8 mouse cellular contexts compared by ENCODE assay signal in the genomic region with DNA sequence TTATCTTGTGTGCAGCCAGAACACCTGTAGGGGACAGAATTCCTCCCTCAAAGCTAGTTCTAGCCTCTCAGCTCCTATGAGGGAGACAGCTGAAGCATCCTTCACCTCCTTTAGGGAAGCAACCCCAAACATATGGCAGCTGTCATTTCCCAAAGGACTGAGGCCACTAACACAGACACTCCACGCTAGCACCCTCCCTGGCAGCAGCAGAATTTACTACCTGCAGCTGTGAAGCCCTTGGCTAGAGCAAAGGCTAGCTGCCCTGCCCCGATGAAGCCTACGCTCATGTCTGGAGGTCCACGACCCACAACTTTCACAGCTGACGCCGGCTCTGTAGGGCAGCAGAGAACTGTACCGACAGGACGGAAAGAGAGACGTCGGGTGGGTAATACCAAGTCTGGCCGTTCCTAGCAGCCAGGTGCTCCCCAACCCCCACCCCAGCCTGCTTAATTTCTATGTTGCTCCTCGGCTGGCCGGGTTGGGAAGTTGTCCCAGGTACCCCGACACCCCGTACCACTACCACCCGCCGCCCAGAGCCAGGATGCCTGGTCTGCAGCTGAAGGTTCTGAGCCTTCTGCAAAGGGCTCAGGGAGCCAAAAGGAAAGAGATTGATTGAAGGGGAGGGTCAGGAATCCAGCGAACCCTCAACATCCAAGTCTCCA. TPM values are rescaled to one million over a fixed set of nuclear protein-coding genes. Genes with fewer than 3 reads are reported as not detected.
DNase-seq lines count a peak whose midpoint lies in the region; ATAC-seq lines count a peak whose summit lies in the region.

No protein-coding gene starts in this region.

- in situ Hi-C loops in ES-E14 (cut with MboI; ENCODE audit: low sequenced_read_pairs in 2 of 2, unreplicated experiment in 2 of 2), result no loop called here

- peak overlapping the region; percentile 93 for H3K4me2 ChIP-seq in heart, embryonic 15.5 days
- H3K4me2 ChIP-seq in forebrain, embryonic 11.5 days (ENCODE audit: low read depth, low read length, severe bottlenecking), result peak overlapping the region; percentile 78
- H3K4me2 ChIP-seq in liver, embryonic 11.5 days, result peak overlapping the region; percentile 81
- peak overlapping the region; percentile 88 for H3K4me2 ChIP-seq in stomach, embryonic 15.5 days

- peak overlapping the region; percentile 70 for H3K9ac ChIP-seq in heart, embryonic 15.5 days
- H3K9ac ChIP-seq in ES-E14 (ENCODE audit: insufficient read depth, low read depth, low read length, poor library complexity, severe bottlenecking), result peak overlapping the region; percentile 81
- H3K9ac ChIP-seq in forebrain, embryonic 11.5 days (ENCODE audit: low read length), result peak overlapping the region; percentile 79
- H3K9ac ChIP-seq in liver, embryonic 11.5 days (ENCODE audit: low read depth, low read length), result peak overlapping the region; percentile 56
- H3K9ac ChIP-seq in stomach, embryonic 15.5 days, result peak overlapping the region; percentile 35; the same call in 1 of the 2 replicates

- DNase-seq in heart, postnatal 25 days (ENCODE audit: low spot score), result no peak
- DNase-seq in ES-E14 (ENCODE audit: low read depth, low spot score) (no peak), adipocyte (ENCODE audit: low spot score) (no peak)
- no peak for DNase-seq in forebrain, embryonic 11.5 days (ENCODE audit: low spot score)
- no peak for DNase-seq in liver, embryonic 11.5 days (ENCODE audit: low spot score)
- no peak for DNase-seq in cerebellum, postnatal 4 days (ENCODE audit: low spot score in 2 of 2)

- no peaks in the 10 kb centered on the region for H3K36me3 ChIP-seq in heart, embryonic 15.5 days
- H3K36me3 ChIP-seq in ES-E14 (ENCODE audit: control insufficient read depth, insufficient read depth, low read length, poor library complexity, severe bottlenecking), result peaks cover 3% of the 10 kb centered on the region; the same call in 1 of the 2 replicates
- no peaks in the 10 kb centered on the region for H3K36me3 ChIP-seq in forebrain, embryonic 11.5 days (ENCODE audit: control insufficient read depth, insufficient read depth, low read length)
- no peaks in the 10 kb centered on the region for H3K36me3 ChIP-seq in liver, embryonic 11.5 days (ENCODE audit: control insufficient read depth, insufficient read depth, low read length)
- no peaks in the 10 kb centered on the region for H3K36me3 ChIP-seq in stomach, embryonic 15.5 days

- WGBS in heart, embryonic 15.5 days, result under 1% methylated on average over 18 of the region's 18 CpGs
- 4% methylated on average over 18 of the region's 18 CpGs for WGBS in forebrain, embryonic 11.5 days
- WGBS in liver, embryonic 11.5 days, result 5% methylated on average over 18 of the region's 18 CpGs
- WGBS in stomach, embryonic 15.5 days, result under 1% methylated on average over 18 of the region's 18 CpGs

- H3K27me3 ChIP-seq in heart, embryonic 15.5 days, result no peaks in the 10 kb centered on the region; the same call in 1 of the 2 replicates
- no peaks in the 10 kb centered on the region for H3K27me3 ChIP-seq in forebrain, embryonic 11.5 days (ENCODE audit: control insufficient read depth, insufficient read depth, low read length)
- peaks cover 23% of the 10 kb centered on the region for H3K27me3 ChIP-seq in liver, embryonic 11.5 days (replicated peaks; ENCODE audit: control insufficient read depth, insufficient read depth, low read length)
- H3K27me3 ChIP-seq in stomach, embryonic 15.5 days (replicated peaks), result no peaks in the 10 kb centered on the region

- H3K4me1 ChIP-seq in heart, embryonic 15.5 days (replicated peaks), result peaks cover 30% of the 10 kb centered on the region
- H3K4me1 ChIP-seq in ES-E14 (ENCODE audit: control insufficient read depth in 2 of 2, insufficient read depth in 2 of 2, low read length in 2 of 2, poor library complexity in 1 of 2), result peaks cover 0 to 20% of the 10 kb centered on the region in 2 experiments; a peak in 1 of 4 replicates
- peaks cover 13% of the 10 kb centered on the region; the same call in 1 of the 2 replicates for H3K4me1 ChIP-seq in forebrain, embryonic 11.5 days (replicated peaks; ENCODE audit: control insufficient read depth, insufficient read depth, low read length)
- H3K4me1 ChIP-seq in liver, embryonic 11.5 days (replicated peaks; ENCODE audit: control insufficient read depth, insufficient read depth, low read length), result peaks cover 19% of the 10 kb centered on the region
- peaks cover 11% of the 10 kb centered on the region; the same call in 1 of the 2 replicates for H3K4me1 ChIP-seq in stomach, embryonic 15.5 days

- no peaks in the 10 kb centered on the region for H3K9me3 ChIP-seq in heart, embryonic 15.5 days (replicated peaks)
- no peaks in the 10 kb centered on the region for H3K9me3 ChIP-seq in ES-E14 (ENCODE audit: control insufficient read depth, insufficient read depth, low read depth, low read length)
- no peaks in the 10 kb centered on the region for H3K9me3 ChIP-seq in forebrain, embryonic 11.5 days (ENCODE audit: control insufficient read depth, low read length)
- H3K9me3 ChIP-seq in liver, embryonic 11.5 days (ENCODE audit: control insufficient read depth, low read length), result no peaks in the 10 kb centered on the region
- no peaks in the 10 kb centered on the region for H3K9me3 ChIP-seq in stomach, embryonic 15.5 days

- peak; percentile 32 for ATAC-seq in heart, embryonic 15.5 days (replicated peaks; ENCODE audit: insufficient number of reproducible peaks, insufficient read depth, low FRiP score, low read depth)
- ATAC-seq in forebrain, embryonic 11.5 days (replicated peaks; ENCODE audit: low FRiP score), result peak; percentile 52
- peak; percentile 57 for ATAC-seq in liver, embryonic 11.5 days (replicated peaks; ENCODE audit: low FRiP score)
- peak; percentile 34; the same call in 1 of the 2 replicates for ATAC-seq in stomach, embryonic 15.5 days (ENCODE audit: insufficient read depth, low FRiP score, low read depth)

- H3K4me3 ChIP-seq in heart, embryonic 15.5 days, result peak overlapping the region; percentile 60
- peak overlapping the region; percentile 72 to 82 for H3K4me3 ChIP-seq in ES-E14 (ENCODE audit: insufficient read depth in 1 of 2, low read depth in 1 of 2, low read length in 2 of 2, poor library complexity in 1 of 2, severe bottlenecking in 1 of 2)
- peak overlapping the region; percentile 43 for H3K4me3 ChIP-seq in forebrain, embryonic 11.5 days (ENCODE audit: low read depth, low read length)
- H3K4me3 ChIP-seq in liver, embryonic 11.5 days (ENCODE audit: low read depth, low read length), result peak overlapping the region; percentile 50
- peak overlapping the region; percentile 53 for H3K4me3 ChIP-seq in stomach, embryonic 15.5 days (replicated peaks)

- intact Hi-C loops in heart, postnatal 25 days (cut with DNase I), result no loop called here

- peak overlapping the region; percentile 38; the same call in 1 of the 2 replicates for H3K27ac ChIP-seq in heart, embryonic 15.5 days
- H3K27ac ChIP-seq in ES-E14 (ENCODE audit: insufficient read depth, low read depth, low read length, poor library complexity, severe bottlenecking), result no peak overlapping the region; the same call in 1 of the 2 replicates
- H3K27ac ChIP-seq in forebrain, embryonic 11.5 days (ENCODE audit: low read depth, low read length), result no peak overlapping the region
- 0 out of 2 replicates have a peak overlapping the region, but pooled peaks have one; percentile 13 for H3K27ac ChIP-seq in liver, embryonic 11.5 days (ENCODE audit: low read depth, low read length)
- H3K27ac ChIP-seq in stomach, embryonic 15.5 days, result peak overlapping the region; percentile 27; the same call in 1 of the 2 replicates

RNA-seq across cellular contexts. Expression of a gene that starts 0.5 kb away (rescaled TPM):
- 17.1 and 23.5 TPM in 2 replicates for polyA plus RNA-seq in heart, embryonic 15.5 days (2015; fragmentation: Nextera tagmentation; extraction: Ambion mirVana)
- 1 to 10 TPM; 1.6 to 2.3 TPM for total RNA-seq in heart, postnatal 25 days (2021)
- 19.0 and 19.6 TPM in 2 replicates for total RNA-seq in ES-E14 (2012; rRNA removed)
- polyA plus RNA-seq in forebrain, embryonic 11.5 days (2014; fragmentation: Nextera tagmentation; extraction: Ambion mirVana), result 33.7 and 36.9 TPM in 2 replicates
- polyA plus RNA-seq in liver, embryonic 11.5 days (2014; fragmentation: Nextera tagmentation; extraction: Ambion mirVana), result 18.5 and 21.2 TPM in 2 replicates
- polyA plus RNA-seq in stomach, embryonic 15.5 days (2015; fragmentation: Nextera tagmentation; extraction: Ambion mirVana), result 32.5 and 32.7 TPM in 2 replicates

RNA-seq across cellular contexts. Expression of a gene that starts 4.9 kb away (rescaled TPM):
- polyA plus RNA-seq in heart, embryonic 15.5 days (2015; fragmentation: Nextera tagmentation; extraction: Ambion mirVana), result 13.2 and 15.4 TPM in 2 replicates
- 10 to 100 TPM; 78.3 to 78.8 TPM for total RNA-seq in heart, postnatal 25 days (2021)
- total RNA-seq in ES-E14 (2012; rRNA removed), result 0.63 TPM in 1 of 2 replicates, not detected in the other
- 0.51 TPM in 1 of 2 replicates, not detected in the other for polyA plus RNA-seq in forebrain, embryonic 11.5 days (2014; fragmentation: Nextera tagmentation; extraction: Ambion mirVana)
- polyA plus RNA-seq in liver, embryonic 11.5 days (2014; fragmentation: Nextera tagmentation; extraction: Ambion mirVana), result 0.34 and 0.60 TPM in 2 replicates
- 0.28 and 0.44 TPM in 2 replicates for polyA plus RNA-seq in stomach, embryonic 15.5 days (2015; fragmentation: Nextera tagmentation; extraction: Ambion mirVana)

RNA-seq across cellular contexts. Expression of a gene that starts 9.7 kb away (rescaled TPM):
- 17.8 and 21.2 TPM in 2 replicates for polyA plus RNA-seq in heart, embryonic 15.5 days (2015; fragmentation: Nextera tagmentation; extraction: Ambion mirVana)
- total RNA-seq in heart, postnatal 25 days (2021), result 10 to 100 TPM; 38.7 to 42.1 TPM
- total RNA-seq in ES-E14 (2012; rRNA removed), result 42.6 and 48.4 TPM in 2 replicates
- polyA plus RNA-seq in forebrain, embryonic 11.5 days (2014; fragmentation: Nextera tagmentation; extraction: Ambion mirVana), result 25.5 and 26.4 TPM in 2 replicates
- 32.6 and 34.8 TPM in 2 replicates for polyA plus RNA-seq in liver, embryonic 11.5 days (2014; fragmentation: Nextera tagmentation; extraction: Ambion mirVana)
- 29.3 and 31.9 TPM in 2 replicates for polyA plus RNA-seq in stomach, embryonic 15.5 days (2015; fragmentation: Nextera tagmentation; extraction: Ambion mirVana)

RNA-seq across cellular contexts. Expression of a gene that starts 17.9 kb away (rescaled TPM):
- 1.5 and 2.7 TPM in 2 replicates for polyA plus RNA-seq in heart, embryonic 15.5 days (2015; fragmentation: Nextera tagmentation; extraction: Ambion mirVana)
- under 1 TPM in 1 of 2 experiments, not detected in 1; 0.20 TPM for total RNA-seq in heart, postnatal 25 days (2021)
- 47.8 and 196 TPM in 2 replicates for total RNA-seq in ES-E14 (2012; rRNA removed)
- 0.61 and 1.3 TPM in 2 replicates for polyA plus RNA-seq in forebrain, embryonic 11.5 days (2014; fragmentation: Nextera tagmentation; extraction: Ambion mirVana)
- polyA plus RNA-seq in liver, embryonic 11.5 days (2014; fragmentation: Nextera tagmentation; extraction: Ambion mirVana), result 0.51 and 0.52 TPM in 2 replicates
- 3.9 and 4.9 TPM in 2 replicates for polyA plus RNA-seq in stomach, embryonic 15.5 days (2015; fragmentation: Nextera tagmentation; extraction: Ambion mirVana)

RNA-seq across cellular contexts. Expression of a gene that starts 18.0 kb away (rescaled TPM):
- polyA plus RNA-seq in heart, embryonic 15.5 days (2015; fragmentation: Nextera tagmentation; extraction: Ambion mirVana), result 17.6 and 25.1 TPM in 2 replicates
- total RNA-seq in heart, postnatal 25 days (2021), result 1 to 10 TPM; 7.7 to 8.3 TPM
- 29.4 and 33.2 TPM in 2 replicates for total RNA-seq in ES-E14 (2012; rRNA removed)
- 37.8 and 41.1 TPM in 2 replicates for polyA plus RNA-seq in forebrain, embryonic 11.5 days (2014; fragmentation: Nextera tagmentation; extraction: Ambion mirVana)
- polyA plus RNA-seq in liver, embryonic 11.5 days (2014; fragmentation: Nextera tagmentation; extraction: Ambion mirVana), result 48.6 and 54.8 TPM in 2 replicates
- polyA plus RNA-seq in stomach, embryonic 15.5 days (2015; fragmentation: Nextera tagmentation; extraction: Ambion mirVana), result 38.1 and 39.0 TPM in 2 replicates

Comparison
In these comparisons a context has a peak if more than half of its experiments do, and no peak if none do; other contexts are left out.
1. H3K27ac ChIP-seq: peak in heart, embryonic 15.5 days (single experiment), liver, embryonic 11.5 days (single experiment) and stomach, embryonic 15.5 days (single experiment); none in ES-E14 (single experiment) and forebrain, embryonic 11.5 days (single experiment).
2. Peak in every context shown above with its lines, with median percentiles within 50 percentile points of each other: ATAC-seq, H3K4me2 ChIP-seq, H3K4me3 ChIP-seq and H3K9ac ChIP-seq.